Mouse (Mus musculus) neural tube, embryonic 12.5 days (tissue): ENCODE measurements around the gene Galr2. TPM values are rescaled to one million over a fixed set of nuclear protein-coding genes. Genes with fewer than 3 reads are reported as not detected.

Source experiments
- ATAC-seq: fragments of 200-750 bp; cut with Nextera tagmentation; 2 replicates; pipeline ENCODE4 v1.8.0; 2017; ENCODE audit warnings: low read depth, mild to moderate bottlenecking, moderate TSS enrichment, moderate library complexity; ENCODE audit not compliant: low FRiP score
- H3K27ac ChIP-seq: fragments of 300-500 bp; sonication (generic); 2 replicates; pipeline ENCODE4 v1.5.1; 2016
- H3K27me3 ChIP-seq: fragments of 300-500 bp; sonication (generic); replicated peaks from 2 replicates; pipeline ENCODE4 v1.6.1; 2016; ENCODE audit warnings: mild to moderate bottlenecking
- H3K36me3 ChIP-seq: fragments of 300-500 bp; sonication (generic); 2 replicates; pipeline ENCODE4 v1.6.1; 2016; ENCODE audit warnings: mild to moderate bottlenecking
- H3K4me1 ChIP-seq: fragments of 300-500 bp; sonication (generic); 2 replicates; pipeline ENCODE4 v1.6.1; 2016
- H3K4me2 ChIP-seq: fragments of 300-500 bp; sonication (generic); replicated peaks from 2 replicates; pipeline ENCODE4 v1.6.1; 2016; ENCODE audit warnings: mild to moderate bottlenecking
- H3K4me3 ChIP-seq: fragments of 300-500 bp; sonication (generic); 2 replicates; pipeline ENCODE4 v1.5.1; 2016
- H3K9ac ChIP-seq: fragments of 300-500 bp; sonication (generic); 2 replicates; pipeline ENCODE4 v1.6.1; 2016; ENCODE audit warnings: mild to moderate bottlenecking
- H3K9me3 ChIP-seq: fragments of 300-500 bp; sonication (generic); 2 replicates; pipeline ENCODE4 v1.6.1; 2016; ENCODE audit warnings: mild to moderate bottlenecking
- WGBS: fragments of 180-500 bp; shearing (Covaris S2); methylation state at CpG from one replicate; pipeline ENCODE4 v1.1.7; 2016; 5-methylcytosine and 5-hydroxymethylcytosine counted together
- polyA plus RNA-seq: library from polyadenylated mRNA; unstranded; fragments of >200 nt; fragmentation: Nextera tagmentation; extraction: Ambion mirVana; gene quantifications from 2 replicates; pipeline ENCODE4 v1.2.1, GENCODE M21; 2016

The Galr2 gene
- polyA plus RNA-seq, 1 experiment from 2014 or later: 2.0 TPM

- WGBS: 71% methylated on average over 8 of the region's 8 CpGs
- Histone ChIP-seq H3K9me3 (no peaks in the 10 kb centered on the region), H3K9ac (no peak overlapping the region), H3K4me3 (no peak overlapping the region), H3K36me3 (no peaks in the 10 kb centered on the region), H3K4me1 (no peaks in the 10 kb centered on the region), H3K27me3 (0 out of 2 replicates have a peak, but pooled peaks cover 4% of the 10 kb centered on the region), H3K27ac (no peak overlapping the region), H3K4me2 (no peak overlapping the region)
- ATAC-seq: no peak
Observed at GRCm38 (mm10) chr11:116312359-116312758, 31.6 kb downstream of the Galr2 start.

DNA sequence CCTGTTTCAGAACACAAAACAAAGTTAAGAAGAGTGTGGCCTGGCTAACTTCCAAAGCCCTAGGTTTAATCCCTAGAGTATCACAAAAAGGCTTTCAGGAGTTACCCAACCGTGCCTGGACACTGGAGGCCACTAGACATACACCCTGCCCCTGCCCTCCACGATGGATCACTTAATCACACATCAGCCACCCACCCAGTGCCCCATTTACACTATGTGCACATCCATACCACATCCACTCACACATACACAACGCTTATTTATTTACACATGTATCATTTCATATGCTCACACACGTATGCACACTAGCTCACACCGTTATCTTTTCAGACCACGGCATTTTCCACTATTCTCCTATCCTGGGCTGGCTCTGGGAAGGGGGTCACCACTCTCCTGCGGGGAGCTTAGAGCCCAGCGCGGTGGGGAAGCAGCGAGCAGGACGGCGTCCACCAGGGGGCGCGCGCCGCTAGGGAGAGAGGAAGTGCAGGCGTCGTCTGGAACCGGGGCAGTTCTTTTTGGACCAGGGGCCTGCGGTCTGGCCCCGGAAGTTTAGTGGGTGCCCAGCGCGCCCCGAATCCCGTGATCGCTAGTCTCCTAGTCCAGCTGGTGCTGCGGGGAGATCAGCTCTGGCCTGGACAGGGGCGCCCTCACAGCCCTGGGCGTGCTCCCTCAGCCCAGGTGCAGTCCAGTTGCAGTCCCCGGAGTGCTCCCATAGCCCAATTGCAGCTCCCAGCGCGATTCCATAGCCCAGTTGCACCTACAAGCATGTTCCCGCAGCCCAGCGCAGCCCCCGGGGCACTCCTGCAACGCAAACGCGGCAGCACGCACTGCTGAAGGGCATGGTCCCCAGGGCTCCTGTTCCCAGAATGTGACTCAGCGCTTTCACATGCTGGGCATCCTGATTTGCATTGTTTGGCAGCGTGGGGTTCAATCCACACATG, 38.2 kb downstream of the Galr2 start:
- Histone ChIP-seq H3K4me1 (peaks cover 8% of the 10 kb centered on the region), H3K27me3 (no peaks in the 10 kb centered on the region), H3K27ac (no peak overlapping the region), H3K4me2 (peak overlapping the region; percentile 89), H3K4me3 (peak overlapping the region; percentile 36), H3K9me3 (no peaks in the 10 kb centered on the region), H3K9ac (peak overlapping the region; percentile 57), H3K36me3 (no peaks in the 10 kb centered on the region)
- WGBS: 2% methylated on average over 41 of the region's 41 CpGs
- peak; percentile 87 for ATAC-seq

GRCm38 (mm10) chr11:116326963-116327603, 46.3 kb downstream of the Galr2 start:
- no peak overlapping the region for H3K4me2 ChIP-seq
- H3K36me3 ChIP-seq: no peaks in the 10 kb centered on the region
- H3K9ac ChIP-seq: no peak overlapping the region
- H3K4me1 ChIP-seq: peaks cover 36% of the 10 kb centered on the region
- no peaks in the 10 kb centered on the region for H3K27me3 ChIP-seq
- H3K4me3 ChIP-seq: no peak overlapping the region
- no peak for ATAC-seq
- no peak overlapping the region for H3K27ac ChIP-seq
- 76% methylated on average over 7 of the region's 7 CpGs for WGBS
- H3K9me3 ChIP-seq: no peaks in the 10 kb centered on the region

DNA sequence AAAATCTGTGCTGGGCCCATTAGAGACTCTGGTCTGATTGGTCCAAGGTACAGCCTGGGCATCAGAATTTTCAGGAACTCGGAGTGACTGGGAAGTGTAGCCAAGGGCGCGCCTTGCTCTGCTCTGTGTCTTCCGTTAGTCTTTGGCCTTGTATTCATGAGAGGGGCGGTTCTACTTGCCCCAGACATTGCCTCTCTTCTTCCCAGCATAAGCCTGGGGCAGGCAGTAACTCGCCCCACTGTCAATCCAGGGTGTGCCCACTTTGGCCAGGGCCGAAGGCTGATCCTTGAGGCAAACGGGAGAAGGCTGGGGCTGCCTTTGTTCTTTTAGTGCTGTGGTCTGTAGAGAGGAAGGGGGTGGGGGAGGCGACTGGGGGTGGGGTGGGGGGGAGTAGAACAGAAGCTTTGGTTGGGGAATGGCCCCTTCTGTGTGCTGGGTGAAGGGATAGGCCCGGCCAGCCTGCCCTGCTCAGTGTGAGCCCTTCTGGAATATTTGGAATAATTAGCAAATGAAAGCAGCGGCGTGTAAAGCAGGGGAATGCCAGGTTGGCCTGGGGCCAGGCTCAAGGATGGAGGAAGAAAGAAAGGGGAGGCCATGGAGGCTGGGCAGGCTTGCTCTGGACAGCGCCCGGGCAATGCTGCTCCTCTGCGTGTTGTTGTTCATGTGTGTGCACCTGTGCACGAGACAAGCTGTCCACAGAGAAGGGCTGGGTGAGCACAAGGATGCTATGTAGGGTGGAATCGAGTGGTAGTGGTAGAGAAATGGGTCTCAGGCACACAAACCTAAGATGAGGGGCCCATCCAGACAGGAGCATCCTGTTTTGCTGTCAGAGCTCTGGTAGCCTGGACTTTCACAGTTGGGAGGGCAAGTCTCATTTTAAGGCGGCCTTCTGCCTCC, 48.8 kb downstream of the Galr2 start:
- WGBS: 37% methylated on average over 18 of the region's 18 CpGs
- peak; percentile 77 for ATAC-seq
- Histone ChIP-seq H3K27ac (peak overlapping the region; percentile 68), H3K4me1 (peaks cover 59% of the 10 kb centered on the region), H3K9ac (0 out of 2 replicates have a peak overlapping the region, but pooled peaks have one; percentile 26), H3K36me3 (no peaks in the 10 kb centered on the region), H3K4me2 (no peak overlapping the region), H3K27me3 (peaks cover 15% of the 10 kb centered on the region), H3K9me3 (no peaks in the 10 kb centered on the region), H3K4me3 (no peak overlapping the region)

DNA sequence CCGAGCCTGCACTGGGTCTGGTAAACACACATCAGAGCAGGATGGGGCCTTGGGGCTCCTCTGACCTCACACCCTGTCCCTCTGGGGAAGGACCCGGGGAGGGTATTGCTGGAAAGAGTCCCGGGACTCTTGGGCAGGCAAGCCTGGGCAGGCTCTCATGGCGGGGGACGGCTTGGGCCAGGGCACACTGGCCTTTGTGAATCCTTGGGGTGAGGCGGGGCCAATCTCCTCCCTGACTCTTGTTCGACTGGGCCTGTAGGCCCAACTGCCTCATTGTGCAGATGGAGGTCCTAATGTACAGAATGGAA, 49.4 kb downstream of the Galr2 start:
- H3K4me3 ChIP-seq: no peak overlapping the region

GRCm38 (mm10) chr11:116332232-116332982, 51.7 kb downstream of the Galr2 start:
- H3K36me3 ChIP-seq: no peaks in the 10 kb centered on the region
- H3K4me2 ChIP-seq: peak overlapping the region; percentile 96
- ATAC-seq: peak; percentile 63
- H3K27ac ChIP-seq: 0 out of 2 replicates have a peak overlapping the region, but pooled peaks have one; percentile 50
- peak overlapping the region; percentile 35; the same call in 1 of the 2 replicates for H3K9ac ChIP-seq
- 0 out of 2 replicates have a peak overlapping the region, but pooled peaks have one; percentile 11 for H3K4me3 ChIP-seq
- WGBS: 17% methylated on average over 19 of the region's 19 CpGs
- no peaks in the 10 kb centered on the region for H3K9me3 ChIP-seq
- peaks cover 21% of the 10 kb centered on the region for H3K27me3 ChIP-seq
- peaks cover 84% of the 10 kb centered on the region for H3K4me1 ChIP-seq

More for the DNA sequence above, 49.4 kb downstream of the Galr2 start:
- WGBS: 62% methylated on average over 7 of the region's 7 CpGs
- no peak overlapping the region for H3K9ac ChIP-seq
- peaks cover 65% of the 10 kb centered on the region for H3K4me1 ChIP-seq
- H3K27ac ChIP-seq: peak overlapping the region; percentile 68; the same call in 1 of the 2 replicates
- H3K27me3 ChIP-seq: peaks cover 21% of the 10 kb centered on the region
- H3K36me3 ChIP-seq: no peaks in the 10 kb centered on the region
- no peak overlapping the region for H3K4me2 ChIP-seq
- ATAC-seq: no peak
- no peaks in the 10 kb centered on the region for H3K9me3 ChIP-seq

GRCm38 (mm10) chr11:116332983-116333270, 52.2 kb downstream of the Galr2 start:
- no peak overlapping the region for H3K9ac ChIP-seq
- no peak overlapping the region for H3K4me3 ChIP-seq
- H3K4me2 ChIP-seq: peak overlapping the region; percentile 96
- no peak for ATAC-seq
- H3K27ac ChIP-seq: 0 out of 2 replicates have a peak overlapping the region, but pooled peaks have one; percentile 7
- peaks cover 21% of the 10 kb centered on the region for H3K27me3 ChIP-seq
- 67% methylated on average over 3 of the region's 3 CpGs for WGBS
- no peaks in the 10 kb centered on the region for H3K9me3 ChIP-seq
- no peaks in the 10 kb centered on the region for H3K36me3 ChIP-seq
- H3K4me1 ChIP-seq: peaks cover 84% of the 10 kb centered on the region

Other genes with a start within 250 kb of the Galr2 start
- 1.3 and 1.7 TPM in 2 replicates for gene Unc13d, start 203.0 kb upstream of the Galr2 start, polyA plus RNA-seq
- gene Wbp2, start 193.9 kb upstream of the Galr2 start, polyA plus RNA-seq: 97.0 and 110 TPM in 2 replicates
- gene Trim47, start 153.7 kb upstream of the Galr2 start, polyA plus RNA-seq: 3.7 and 5.0 TPM in 2 replicates
- gene Trim65, start 149.8 kb upstream of the Galr2 start, polyA plus RNA-seq: 2.0 and 2.1 TPM in 2 replicates
- 83.7 and 85.5 TPM in 2 replicates for gene Mrpl38, start 142.1 kb upstream of the Galr2 start, polyA plus RNA-seq
- gene Fbf1, start 112.8 kb upstream of the Galr2 start, polyA plus RNA-seq: 63.2 and 67.0 TPM in 2 replicates
- 67.6 and 68.9 TPM in 2 replicates for gene Ten1, start 82.1 kb upstream of the Galr2 start, polyA plus RNA-seq
- gene Acox1, start 81.9 kb upstream of the Galr2 start, polyA plus RNA-seq: 42.2 and 44.0 TPM in 2 replicates
- gene Evpl, start 42.9 kb upstream of the Galr2 start, polyA plus RNA-seq: 0.76 and 0.95 TPM in 2 replicates
- 85.3 and 88.4 TPM in 2 replicates for gene Srp68, start 6.7 kb upstream of the Galr2 start, polyA plus RNA-seq
- gene Exoc7, start 26.3 kb downstream of the Galr2 start, polyA plus RNA-seq: 75.5 and 89.3 TPM in 2 replicates
- 7.1 and 7.3 TPM in 2 replicates for gene Foxj1, start 54.5 kb downstream of the Galr2 start, polyA plus RNA-seq
- gene Rnf157, start 132.1 kb downstream of the Galr2 start, polyA plus RNA-seq: 54.3 and 62.8 TPM in 2 replicates
- 53.8 and 72.3 TPM in 2 replicates for gene Ubald2, start 153.2 kb downstream of the Galr2 start, polyA plus RNA-seq
- not detected in 2 replicates for gene Qrich2, start 185.3 kb downstream of the Galr2 start, polyA plus RNA-seq
- gene Prpsap1, start 213.3 kb downstream of the Galr2 start, polyA plus RNA-seq: 199 and 200 TPM in 2 replicates
- gene Sphk1, start 250.0 kb downstream of the Galr2 start, polyA plus RNA-seq: 7.6 and 9.3 TPM in 2 replicates